Mouse (Mus musculus) hindbrain, embryonic 12.5 days (tissue): ENCODE results near the gene Bclaf3. TPM values are rescaled to one million over a fixed set of nuclear protein-coding genes. Genes with fewer than 3 reads are reported as not detected.
"Not testable (repeated sequence)": the region's sequence is repeated elsewhere in the genome, so short reads cannot be mapped to it uniquely, and the experiment has no call there.

Experiments used
- ATAC-seq: fragments of 200-750 bp; cut with Nextera tagmentation; 2 replicates; pipeline ENCODE4 v1.8.0; 2017; ENCODE audit warnings: moderate TSS enrichment; ENCODE audit not compliant: low FRiP score
- H3K27ac ChIP-seq: fragments of 300-500 bp; sonication (generic); 2 replicates; pipeline ENCODE4 v1.5.1; 2016; ENCODE audit warnings: mild to moderate bottlenecking
- H3K27me3 ChIP-seq: fragments of 300-500 bp; sonication (generic); 2 replicates; pipeline ENCODE4 v1.6.1; 2016; ENCODE audit warnings: mild to moderate bottlenecking
- H3K36me3 ChIP-seq: fragments of 300-500 bp; sonication (generic); 2 replicates; pipeline ENCODE4 v1.6.1; 2016; ENCODE audit warnings: mild to moderate bottlenecking
- H3K4me1 ChIP-seq: fragments of 300-500 bp; sonication (generic); 2 replicates; pipeline ENCODE4 v1.6.1; 2016
- H3K4me2 ChIP-seq: fragments of 300-500 bp; sonication (generic); replicated peaks from 2 replicates; pipeline ENCODE4 v1.6.1; 2016; ENCODE audit warnings: mild to moderate bottlenecking
- H3K4me3 ChIP-seq: fragments of 300-500 bp; sonication (generic); 2 replicates; pipeline ENCODE4 v1.5.1; 2016; ENCODE audit warnings: mild to moderate bottlenecking
- H3K9ac ChIP-seq: fragments of 300-500 bp; sonication (generic); 2 replicates; pipeline ENCODE4 v1.6.1; 2016; ENCODE audit warnings: mild to moderate bottlenecking, moderate library complexity
- H3K9me3 ChIP-seq: fragments of 300-500 bp; sonication (generic); replicated peaks from 2 replicates; pipeline ENCODE4 v1.6.1; 2016; ENCODE audit warnings: mild to moderate bottlenecking
- WGBS: fragments of 180-500 bp; shearing (Covaris S2); methylation state at CpG from one replicate; pipeline ENCODE4 v1.1.7; 2016; 5-methylcytosine and 5-hydroxymethylcytosine counted together
- polyA plus RNA-seq: library from polyadenylated mRNA; unstranded; fragments of >200 nt; fragmentation: Nextera tagmentation; extraction: Ambion mirVana; gene quantifications from 2 replicates; pipeline ENCODE4 v1.2.1, GENCODE M21; 2016

The Bclaf3 gene
- polyA plus RNA-seq, 1 experiment from 2014 or later, result 33.1 TPM

DNA sequence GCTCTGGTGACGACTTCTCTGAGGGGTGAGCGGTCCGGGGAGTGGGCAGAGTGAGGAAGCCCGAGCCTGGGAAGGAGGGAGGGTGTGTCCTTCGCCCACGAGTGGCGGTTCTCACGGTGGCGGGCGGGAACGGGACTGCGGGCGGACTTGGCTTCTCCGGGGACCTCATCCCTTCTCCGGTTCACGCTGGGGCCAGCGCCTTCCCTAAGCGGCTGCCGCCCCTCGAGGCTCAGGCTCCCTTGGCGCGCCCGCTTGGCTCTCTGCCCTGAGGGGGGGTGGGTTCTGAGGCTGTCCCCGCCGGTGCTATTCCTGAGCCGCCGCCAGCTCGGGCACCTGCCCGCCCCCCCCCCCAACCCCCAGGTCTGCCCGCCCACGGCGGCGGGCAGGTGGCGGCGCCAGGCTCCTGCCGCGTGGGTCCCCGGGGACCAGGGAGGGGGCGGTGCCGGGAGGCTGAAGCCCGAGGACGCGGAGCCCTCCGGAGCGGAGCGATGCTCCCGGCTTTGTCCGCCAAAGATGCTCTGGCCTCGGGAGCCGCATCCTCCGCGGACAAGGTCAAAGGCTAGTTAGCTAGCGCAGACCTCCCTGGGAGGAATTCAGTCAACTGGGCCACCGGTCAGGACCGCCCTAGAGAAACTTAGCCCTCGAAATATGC lies 6.4 kb downstream of the Bclaf3 start:
- H3K36me3 ChIP-seq, result no peaks in the 10 kb centered on the region
- peaks cover under 1% of the 10 kb centered on the region; the same call in 1 of the 2 replicates for H3K27me3 ChIP-seq
- H3K4me3 ChIP-seq, result peak overlapping the region; percentile 63
- ATAC-seq, result peak; percentile 83
- peak overlapping the region; percentile 46 for H3K4me2 ChIP-seq
- H3K9ac ChIP-seq, result peak overlapping the region; percentile 76
- no peaks in the 10 kb centered on the region for H3K4me1 ChIP-seq
- no peaks in the 10 kb centered on the region for H3K9me3 ChIP-seq
- 31% methylated on average over 24 of the region's 56 CpGs for WGBS
- H3K27ac ChIP-seq, result peak overlapping the region; percentile 85

DNA sequence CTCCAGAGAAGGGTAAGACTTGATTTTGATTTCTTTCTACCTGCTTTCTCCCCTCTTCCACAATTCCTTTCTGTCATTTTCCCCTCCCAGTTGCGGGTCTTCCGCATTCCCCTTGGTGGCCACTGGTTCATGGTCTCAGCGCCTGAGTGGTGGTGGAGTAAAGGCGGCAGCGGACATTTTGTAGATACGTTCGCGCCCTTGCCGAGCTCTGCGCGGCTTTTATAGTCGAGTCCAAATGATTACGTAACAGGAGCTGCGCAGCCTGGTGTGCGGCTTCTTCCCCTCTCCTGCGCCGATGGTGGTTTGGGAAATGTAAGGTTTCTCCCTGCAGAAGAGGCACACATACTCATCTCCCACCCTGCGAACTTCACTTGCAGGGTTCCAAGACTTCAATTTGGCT lies 15.4 kb downstream of the Bclaf3 start:
- Histone ChIP-seq H3K36me3 (no peaks in the 10 kb centered on the region), H3K27me3 (peaks cover 12% of the 10 kb centered on the region), H3K27ac (no peak overlapping the region), H3K4me1 (no peaks in the 10 kb centered on the region), H3K4me3 (no peak overlapping the region), H3K4me2 (no peak overlapping the region), H3K9me3 (no peaks in the 10 kb centered on the region), H3K9ac (no peak overlapping the region)
- no peak for ATAC-seq
- WGBS, result 86% methylated on average over 18 of the region's 18 CpGs

DNA sequence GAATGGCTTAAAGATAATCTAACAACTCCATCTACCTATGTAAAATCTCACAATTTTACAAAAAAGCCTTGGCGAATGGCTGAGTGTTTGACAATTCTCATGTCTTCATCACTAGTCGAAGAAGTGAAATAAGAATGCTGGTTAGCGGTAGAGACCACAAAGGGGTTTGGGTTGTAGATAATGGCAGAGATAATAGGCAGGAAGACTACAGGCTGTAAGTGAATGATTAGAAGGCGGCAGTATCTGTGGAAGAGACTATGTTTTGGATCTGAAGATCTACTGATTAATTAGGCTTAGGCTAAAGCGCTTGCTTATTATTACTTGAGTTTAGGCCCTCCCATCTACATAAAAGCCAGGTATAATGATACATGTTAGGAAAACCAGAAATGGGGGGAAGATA lies 20.6 kb downstream of the Bclaf3 start:
- Histone ChIP-seq H3K9me3 (no peaks in the 10 kb centered on the region), H3K4me2 (no peak overlapping the region), H3K27ac (no peak overlapping the region), H3K9ac (no peak overlapping the region), H3K4me3 (no peak overlapping the region), H3K36me3 (peaks cover 7% of the 10 kb centered on the region; the same call in 1 of the 2 replicates), H3K27me3 (0 out of 2 replicates have a peak, but pooled peaks cover 7% of the 10 kb centered on the region), H3K4me1 (no peaks in the 10 kb centered on the region)
- ATAC-seq, result no peak
- 92% methylated on average over 5 of the region's 5 CpGs for WGBS

DNA sequence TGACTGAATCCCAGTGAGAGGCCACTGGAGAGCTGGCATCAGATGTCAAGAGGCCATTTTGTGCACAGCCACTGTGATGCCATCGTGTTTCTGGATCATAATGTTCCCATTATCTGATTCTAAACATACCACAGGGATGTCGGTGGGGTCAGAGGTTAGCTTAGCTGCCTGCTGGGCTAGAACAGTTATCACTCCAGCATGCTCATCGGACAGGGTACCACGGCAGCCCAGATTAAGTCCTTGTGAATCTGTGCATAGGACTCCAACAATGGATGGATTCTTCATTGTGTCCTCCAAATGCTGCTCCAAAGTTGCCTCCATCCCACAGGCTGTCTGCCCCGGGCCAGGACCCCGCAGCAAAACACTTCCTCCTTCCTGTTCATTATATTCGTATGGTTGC lies 58.2 kb downstream of the Bclaf3 start:
- not testable (repeated sequence) for ATAC-seq

DNA sequence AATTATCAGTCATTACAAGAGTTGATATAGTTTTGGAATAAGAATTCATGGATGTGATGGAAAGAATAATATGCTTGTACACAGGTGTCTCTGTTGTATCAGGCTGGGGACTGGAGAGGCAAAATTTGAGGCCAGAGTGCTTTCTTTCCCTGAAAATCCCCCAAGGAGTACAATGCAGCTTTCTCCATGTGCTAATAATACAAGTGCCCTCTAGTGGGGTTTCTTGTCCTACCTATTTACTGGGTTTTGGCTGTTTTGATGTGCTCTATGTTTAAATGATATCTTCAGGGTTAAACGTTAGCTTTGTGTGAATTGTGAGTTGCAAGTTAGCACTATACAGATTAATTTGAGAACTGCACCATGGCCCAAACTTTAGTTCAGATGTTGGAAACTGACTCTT lies 65.1 kb downstream of the Bclaf3 start:
- no peaks in the 10 kb centered on the region for H3K27me3 ChIP-seq
- H3K4me3 ChIP-seq, result no peak overlapping the region
- H3K9ac ChIP-seq, result no peak overlapping the region
- H3K36me3 ChIP-seq, result no peaks in the 10 kb centered on the region
- no peak for ATAC-seq
- no peak overlapping the region for H3K4me2 ChIP-seq
- H3K27ac ChIP-seq, result no peak overlapping the region
- WGBS, result 77% methylated on average over 1 of the region's 1 CpGs
- no peaks in the 10 kb centered on the region for H3K4me1 ChIP-seq
- H3K9me3 ChIP-seq, result no peaks in the 10 kb centered on the region

More for the DNA sequence above, 58.2 kb downstream of the Bclaf3 start:
- WGBS, result 63% methylated on average over 7 of the region's 7 CpGs
- not testable (repeated sequence) for H3K4me2 ChIP-seq, H3K9me3 ChIP-seq, H3K27me3 ChIP-seq, H3K27ac ChIP-seq, H3K36me3 ChIP-seq, H3K4me3 ChIP-seq, H3K9ac ChIP-seq, H3K4me1 ChIP-seq

DNA sequence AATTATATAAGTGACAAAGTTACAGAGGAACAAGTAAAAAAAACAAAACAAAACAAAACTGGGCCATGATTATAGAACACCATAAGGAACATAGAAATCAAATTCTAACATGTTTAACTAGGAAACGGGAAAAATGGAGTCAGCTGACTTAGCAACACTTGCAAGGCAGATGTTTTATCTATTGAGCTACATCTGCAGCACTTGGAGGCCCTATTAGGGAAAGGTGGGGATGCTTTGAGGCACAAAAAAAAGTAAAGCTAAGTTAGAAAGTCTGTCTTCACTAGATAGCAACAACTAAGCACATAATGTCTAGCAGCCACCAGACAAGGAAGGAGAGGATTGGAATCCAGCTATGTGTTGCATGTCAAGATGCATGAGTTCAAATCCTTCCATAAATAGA lies 71.0 kb downstream of the Bclaf3 start:
- no peaks in the 10 kb centered on the region for H3K9me3 ChIP-seq
- H3K36me3 ChIP-seq, result no peaks in the 10 kb centered on the region
- WGBS, result 81% methylated on average over 1 of the region's 1 CpGs
- no peak for ATAC-seq
- H3K9ac ChIP-seq, result no peak overlapping the region
- H3K4me1 ChIP-seq, result no peaks in the 10 kb centered on the region
- H3K27ac ChIP-seq, result no peak overlapping the region
- H3K4me3 ChIP-seq, result no peak overlapping the region
- no peak overlapping the region for H3K4me2 ChIP-seq
- no peaks in the 10 kb centered on the region for H3K27me3 ChIP-seq

DNA sequence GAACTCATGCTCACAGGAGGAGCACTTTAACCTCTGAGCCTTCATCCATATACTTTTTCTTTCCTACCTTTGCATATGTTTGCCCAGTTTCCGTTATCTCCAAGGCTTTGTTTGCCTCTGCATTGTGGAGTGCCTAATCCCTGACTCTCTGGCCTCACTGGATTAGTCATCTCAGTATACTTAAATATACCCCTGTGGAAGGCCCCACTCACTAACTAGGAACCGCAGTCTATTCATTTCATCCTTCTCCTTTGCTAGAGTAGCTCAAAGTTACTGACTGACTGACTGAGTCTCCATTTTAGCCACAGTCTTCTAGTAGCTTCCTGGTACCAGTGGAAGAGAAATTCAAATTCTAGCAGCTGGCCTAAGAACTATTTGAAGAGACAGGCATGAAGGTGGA lies 78.3 kb downstream of the Bclaf3 start:
- H3K4me1 ChIP-seq, result no peaks in the 10 kb centered on the region
- 94% methylated on average over 2 of the region's 2 CpGs for WGBS
- no peaks in the 10 kb centered on the region; the same call in 1 of the 2 replicates for H3K27me3 ChIP-seq
- no peaks in the 10 kb centered on the region for H3K9me3 ChIP-seq
- no peak overlapping the region for H3K9ac ChIP-seq
- no peaks in the 10 kb centered on the region for H3K36me3 ChIP-seq
- H3K27ac ChIP-seq, result no peak overlapping the region
- no peak overlapping the region for H3K4me2 ChIP-seq
- ATAC-seq, result no peak
- H3K4me3 ChIP-seq, result no peak overlapping the region

DNA sequence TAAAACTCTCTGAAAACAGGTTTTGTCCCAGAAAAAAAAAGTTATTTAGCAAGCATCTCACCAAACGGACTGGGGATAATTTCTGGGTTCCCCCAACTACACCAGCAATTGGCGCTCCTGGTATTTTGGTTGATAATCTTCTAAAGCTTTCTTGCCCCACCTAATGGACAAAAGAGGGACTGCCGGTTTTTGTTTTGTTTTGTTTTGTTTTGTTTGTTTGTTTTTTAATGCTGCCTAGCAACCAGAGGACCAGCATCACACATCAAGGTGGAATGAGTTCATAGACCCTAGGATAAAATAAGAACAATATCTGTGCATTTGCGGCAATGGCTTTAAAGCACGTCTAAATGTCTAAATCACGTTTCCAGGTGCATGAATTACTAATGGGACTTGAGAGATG lies 80.4 kb downstream of the Bclaf3 start:
- Histone ChIP-seq H3K4me3 (no peak overlapping the region), H3K9me3 (no peaks in the 10 kb centered on the region), H3K4me1 (no peaks in the 10 kb centered on the region), H3K27me3 (no peaks in the 10 kb centered on the region; the same call in 1 of the 2 replicates), H3K27ac (no peak overlapping the region), H3K36me3 (no peaks in the 10 kb centered on the region), H3K4me2 (no peak overlapping the region), H3K9ac (no peak overlapping the region)
- no peak for ATAC-seq
- 43% methylated on average over 6 of the region's 6 CpGs for whole genome bisulfite sequencing

DNA sequence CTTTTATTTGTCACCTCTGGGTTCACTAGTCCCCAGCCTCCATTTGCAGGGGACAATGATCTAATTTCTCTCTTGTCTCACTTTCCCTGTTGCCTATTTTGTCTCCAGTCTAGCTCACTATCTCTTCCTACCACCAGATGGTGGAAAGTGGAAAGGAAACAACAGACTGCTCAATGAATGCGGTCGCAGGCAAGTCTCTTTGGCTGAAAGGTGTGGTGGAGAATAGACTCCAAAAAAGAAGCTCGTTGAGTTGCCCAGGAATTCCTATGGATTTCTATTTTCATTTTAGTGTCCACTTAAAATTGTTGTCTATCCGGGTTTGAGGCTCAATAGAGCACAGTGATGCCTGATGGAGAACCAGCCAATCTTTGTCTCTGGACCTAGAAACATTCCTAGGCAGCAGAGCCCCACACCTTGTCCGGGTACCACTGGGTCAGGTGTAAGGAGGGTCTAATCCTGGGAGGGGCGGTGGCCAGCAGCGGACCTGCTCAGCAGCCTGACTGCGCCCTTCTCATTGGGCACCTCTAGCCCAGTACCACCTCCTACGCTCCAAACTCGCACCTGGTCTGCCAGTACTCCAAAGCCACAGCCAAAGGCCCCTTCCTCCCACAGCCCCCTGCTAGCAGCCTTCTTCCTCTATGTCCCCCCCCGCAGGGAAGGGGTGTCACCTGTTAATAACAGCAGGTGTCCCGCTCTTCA lies 99.9 kb downstream of the Bclaf3 start:
- H3K4me1 ChIP-seq, result peaks cover 9% of the 10 kb centered on the region; the same call in 1 of the 2 replicates
- peak; percentile 68 for ATAC-seq
- 17% methylated on average over 12 of the region's 12 CpGs for WGBS
- H3K27ac ChIP-seq, result no peak overlapping the region
- peaks cover 10% of the 10 kb centered on the region for H3K27me3 ChIP-seq
- peak overlapping the region; percentile 58 for H3K4me3 ChIP-seq
- H3K4me2 ChIP-seq, result peak overlapping the region; percentile 63
- H3K9ac ChIP-seq, result peak overlapping the region; percentile 38; the same call in 1 of the 2 replicates
- H3K36me3 ChIP-seq, result no peaks in the 10 kb centered on the region
- H3K9me3 ChIP-seq, result no peaks in the 10 kb centered on the region

DNA sequence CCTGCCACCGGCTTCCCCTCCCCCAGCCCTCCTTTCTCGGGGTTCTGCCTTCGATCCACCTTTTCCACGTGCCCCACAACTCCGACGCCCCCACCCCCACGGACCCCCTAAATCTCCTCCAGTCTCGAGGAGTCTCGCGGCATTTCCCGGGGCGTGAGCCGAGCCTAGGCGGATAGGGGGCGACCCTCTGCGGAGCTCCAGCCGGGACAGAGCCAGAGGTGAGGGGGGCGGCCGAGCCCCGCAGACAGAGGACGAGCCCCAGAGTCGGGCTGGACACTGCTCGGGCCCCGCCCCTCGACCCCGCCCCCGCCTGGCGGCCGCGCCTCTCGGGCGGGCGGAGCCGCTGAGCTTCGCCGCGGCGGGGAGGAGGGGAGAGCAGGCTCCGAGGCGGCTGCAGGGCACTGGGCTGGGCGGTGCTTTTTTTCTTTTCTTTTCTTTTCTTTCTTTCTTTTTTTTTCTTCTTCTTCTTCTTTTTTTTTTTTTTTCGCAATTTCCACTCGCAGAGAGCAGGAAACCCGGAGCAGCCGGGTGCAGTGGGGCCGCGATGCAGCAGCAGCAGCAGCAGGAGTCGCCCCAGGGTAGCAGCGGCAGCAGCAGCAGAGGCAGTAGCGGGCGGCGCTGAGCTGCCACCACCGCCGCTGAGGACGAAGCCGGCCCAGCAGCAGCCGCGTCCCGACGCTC lies 100.6 kb downstream of the Bclaf3 start, which contains the start of gene Sh3kbp1:
Gene Sh3kbp1, plus strand, starts transcription at position 366 of the 681 bp plus-strand sequence.
- peak within 1 kb of the TSS; percentile 63 for H3K4me2 ChIP-seq
- 23% methylated on average over 55 of the region's 60 CpGs for WGBS
- H3K4me3 ChIP-seq, result peak within 1 kb of the TSS; percentile 58
- H3K9ac ChIP-seq, result peak within 1 kb of the TSS; percentile 62
- no peaks in the 10 kb centered on the region for H3K9me3 ChIP-seq
- peak within 1 kb of the TSS; percentile 67; the same call in 1 of the 2 replicates for H3K27ac ChIP-seq
- H3K36me3 ChIP-seq, result no peaks in the 10 kb centered on the region
- peak; percentile 87 for ATAC-seq
- H3K27me3 ChIP-seq, result peaks cover 10% of the 10 kb centered on the region
- H3K4me1 ChIP-seq, result peaks cover 9% of the 10 kb centered on the region; the same call in 1 of the 2 replicates

DNA sequence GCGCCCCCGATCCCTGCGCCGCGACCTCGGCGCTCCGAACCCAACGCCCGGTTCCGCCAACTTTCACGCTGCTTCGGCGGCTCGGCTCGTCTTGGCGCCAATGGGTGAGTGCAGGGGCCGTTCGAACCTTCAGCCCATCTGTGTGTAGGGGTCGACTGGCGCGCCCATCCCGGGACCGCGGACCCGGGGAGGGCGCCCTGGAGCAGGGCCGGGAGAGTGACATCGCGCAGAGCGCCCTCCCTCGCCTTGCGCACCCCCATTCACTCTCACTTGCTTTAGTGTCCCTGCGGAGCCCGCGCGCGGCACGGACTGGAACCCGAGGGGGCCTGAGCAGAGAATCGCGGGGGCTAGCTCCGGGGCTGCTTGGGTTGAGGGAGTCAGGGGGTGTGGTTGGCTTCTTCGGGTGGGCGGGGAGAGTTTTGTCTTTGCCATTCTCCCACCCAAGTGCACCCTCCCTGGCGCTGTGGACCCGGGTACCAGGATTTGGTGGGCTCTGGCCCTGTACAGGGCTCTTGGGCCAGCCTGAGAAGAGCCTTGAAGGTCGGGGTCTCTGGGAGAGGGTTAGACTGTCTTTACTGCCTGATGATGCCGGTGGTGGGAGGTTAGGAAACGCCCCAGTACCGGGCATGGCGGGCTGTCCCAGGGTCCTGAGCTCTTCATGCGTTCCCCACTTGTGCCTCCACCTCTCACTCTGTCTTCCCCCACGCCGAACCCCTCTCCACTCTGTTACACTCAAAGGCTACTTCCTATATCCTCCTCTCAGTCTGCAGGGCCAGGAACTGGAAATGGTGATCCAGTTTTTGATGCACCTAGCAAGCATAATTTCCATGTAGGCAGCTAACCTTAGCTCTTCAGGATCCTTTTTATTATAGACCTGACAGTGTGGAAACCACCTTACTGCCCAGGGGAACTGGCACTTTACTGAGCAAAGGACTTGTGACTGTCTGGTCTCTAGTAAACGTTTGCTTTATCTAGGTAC lies 101.4 kb downstream of the Bclaf3 start:
- Histone ChIP-seq H3K4me1 (peaks cover 9% of the 10 kb centered on the region; the same call in 1 of the 2 replicates), H3K9ac (peak overlapping the region; percentile 62), H3K27me3 (peaks cover 10% of the 10 kb centered on the region), H3K9me3 (no peaks in the 10 kb centered on the region), H3K27ac (peak overlapping the region; percentile 67; the same call in 1 of the 2 replicates), H3K4me2 (peak overlapping the region; percentile 63), H3K36me3 (no peaks in the 10 kb centered on the region), H3K4me3 (peak overlapping the region; percentile 58)
- ATAC-seq, result peak; percentile 77
- WGBS, result 16% methylated on average over 43 of the region's 56 CpGs
